Mouse (Mus musculus) ovary, postnatal 36 days (tissue): ENCODE measurements around the gene Tuba3a.

ENCODE experiments used
- DNase-seq: peaks from one replicate; pipeline ENCODE4 v3.0.0; 2022; ENCODE audit warnings: low spot score, mixed read lengths

Gene Tuba3a

GRCm38 (mm10) chr6:125266091-125266490 is 19.8 kb downstream of the Tuba3a start:
- no peak for DNase-seq

- DNase-seq, result no peak
Measured at GRCm38 (mm10) chr6:125265239-125265638, 20.6 kb downstream of the Tuba3a start.

- no peak for DNase-seq
Measured at GRCm38 (mm10) chr6:125264219-125264618, 21.6 kb downstream of the Tuba3a start.

GRCm38 (mm10) chr6:125260006-125260555 is 25.8 kb downstream of the Tuba3a start:
- DNase-seq, result no peak

GRCm38 (mm10) chr6:125256222-125256966 is 29.4 kb downstream of the Tuba3a start:
- no peak for DNase-seq

GRCm38 (mm10) chr6:125255516-125256044 is 30.3 kb downstream of the Tuba3a start:
- no peak for DNase-seq

GRCm38 (mm10) chr6:125253863-125254715 is 31.8 kb downstream of the Tuba3a start:
- no peak for DNase-seq

- DNase-seq, result no peak
Measured at GRCm38 (mm10) chr6:125252711-125253110, 33.1 kb downstream of the Tuba3a start.

GRCm38 (mm10) chr6:125252285-125252684 is 33.6 kb downstream of the Tuba3a start:
- DNase-seq, result no peak

GRCm38 (mm10) chr6:125244551-125244950 is 41.3 kb downstream of the Tuba3a start:
- DNase-seq, result no peak

GRCm38 (mm10) chr6:125241566-125241965 is 44.3 kb downstream of the Tuba3a start:
- no peak for DNase-seq

- no peak for DNase-seq
Measured at GRCm38 (mm10) chr6:125240617-125241016, 45.2 kb downstream of the Tuba3a start.

- DNase-seq, result no peak
Measured at GRCm38 (mm10) chr6:125239547-125239946, 46.3 kb downstream of the Tuba3a start.

- no peak for DNase-seq
Measured at GRCm38 (mm10) chr6:125238396-125238795, 47.4 kb downstream of the Tuba3a start.

- no peak for DNase-seq
Measured at GRCm38 (mm10) chr6:125237421-125237820, 48.4 kb downstream of the Tuba3a start.

GRCm38 (mm10) chr6:125236782-125237181 is 49.1 kb downstream of the Tuba3a start, which contains the start of gene Cd27:
TSS of gene Cd27 (minus strand) at chr6:125237010.
- DNase-seq, result no peak

- DNase-seq, result no peak
Measured at GRCm38 (mm10) chr6:125236341-125236740, 49.5 kb downstream of the Tuba3a start.

GRCm38 (mm10) chr6:125234520-125234828 is 51.4 kb downstream of the Tuba3a start:
- DNase-seq, result no peak

GRCm38 (mm10) chr6:125233816-125234519 is 51.9 kb downstream of the Tuba3a start:
- DNase-seq, result no peak

- no peak for DNase-seq
Measured at GRCm38 (mm10) chr6:125232516-125232915, 53.3 kb downstream of the Tuba3a start.

GRCm38 (mm10) chr6:125232045-125232437 is 53.8 kb downstream of the Tuba3a start:
- no peak for DNase-seq
